In genomic region chr4:139669847-139670246, GRCm38 (mm10) we compare ENCODE assay signal across 9 mouse cellular contexts. TPM values are rescaled to one million over a fixed set of nuclear protein-coding genes. Genes with fewer than 3 reads are reported as not detected.
DNase-seq lines count a peak whose midpoint lies in the region; ATAC-seq and TF ChIP-seq lines count a peak whose summit lies in the region.
"Had no signal": no experiment of that assay in that cellular context is flagged by ENCODE, and none has a peak within 500 bp of the region (broad histone marks: within the 10 kb centered on the region; RNA-seq: fewer than 3 reads in every experiment).

No protein-coding gene starts in this region.

- H3K4me2 ChIP-seq in forebrain, embryonic 14.5 days (ENCODE audit: low read length): no peak overlapping the region
- H3K4me2 ChIP-seq in intestine, embryonic 16.5 days (ENCODE audit: low read depth, low read length): no peak overlapping the region
- no peak overlapping the region for H3K4me2 ChIP-seq in limb, embryonic 11.5 days (ENCODE audit: low read depth, severe bottlenecking)
- H3K4me2 ChIP-seq in neural tube, embryonic 11.5 days (ENCODE audit: low read depth): no peak overlapping the region

- H3K9me3 ChIP-seq in forebrain, embryonic 14.5 days (replicated peaks; ENCODE audit: control insufficient read depth, low read length): no peaks in the 10 kb centered on the region
- H3K9me3 ChIP-seq in intestine, embryonic 16.5 days (ENCODE audit: control insufficient read depth, low read length): no peaks in the 10 kb centered on the region
- H3K9me3 ChIP-seq in limb, embryonic 11.5 days (ENCODE audit: control insufficient read depth, low read length): no peaks in the 10 kb centered on the region
- no peaks in the 10 kb centered on the region; the same call in 1 of the 2 replicates for H3K9me3 ChIP-seq in neural tube, embryonic 11.5 days (ENCODE audit: control insufficient read depth, low read length)

- TF ChIP-seq CTCF in brain, embryonic 14.5 days (IDR thresholded peaks at IDR 0.05; ENCODE audit: borderline replicate concordance, extremely low read depth, insufficient read depth, insufficient read length): peak; percentile 96

- TF ChIP-seq POLR2A in brain, embryonic 14.5 days (IDR thresholded peaks at IDR 0.05; ENCODE audit: borderline replicate concordance, extremely low read depth, insufficient read depth, insufficient read length, poor library complexity, severe bottlenecking): no peak

- DNase-seq in urinary bladder, postnatal 14 days (ENCODE audit: low spot score): peak; percentile 47
- DNase-seq in urinary bladder, postnatal 10 days (ENCODE audit: low spot score): no peak
- peak; percentile 67 for DNase-seq in brain, embryonic 14.5 days (ENCODE audit: low read depth)
- DNase-seq in forebrain, embryonic 14.5 days (ENCODE audit: low spot score): peak; percentile 72
- DNase-seq in limb, embryonic 11.5 days (ENCODE audit: low spot score): peak; percentile 81
- peak; percentile 83 for DNase-seq in neural tube, embryonic 11.5 days (ENCODE audit: low spot score)
- peak; percentile 34 to 51 for DNase-seq in thymus, postnatal 36 days

- 30% methylated on average over 6 of the region's 6 CpGs for WGBS in forebrain, embryonic 14.5 days
- WGBS in intestine, embryonic 16.5 days: 12% methylated on average over 6 of the region's 6 CpGs
- WGBS in limb, embryonic 11.5 days: 17% methylated on average over 6 of the region's 6 CpGs
- WGBS in neural tube, embryonic 11.5 days: 18% methylated on average over 6 of the region's 6 CpGs

- no peak overlapping the region for H3K4me3 ChIP-seq in forebrain, embryonic 14.5 days (ENCODE audit: low read depth, low read length)
- no peak overlapping the region for H3K4me3 ChIP-seq in intestine, embryonic 16.5 days (ENCODE audit: low read length)
- H3K4me3 ChIP-seq in limb, embryonic 11.5 days (ENCODE audit: low read depth, low read length): no peak overlapping the region
- no peak overlapping the region for H3K4me3 ChIP-seq in neural tube, embryonic 11.5 days (ENCODE audit: low read depth, low read length)

- H3K27ac ChIP-seq in forebrain, embryonic 14.5 days (ENCODE audit: low read depth, low read length): no peak overlapping the region
- H3K27ac ChIP-seq in intestine, embryonic 16.5 days (ENCODE audit: low read length): no peak overlapping the region
- no peak overlapping the region for H3K27ac ChIP-seq in limb, embryonic 11.5 days (replicated peaks; ENCODE audit: low read depth, low read length)
- no peak overlapping the region for H3K27ac ChIP-seq in neural tube, embryonic 11.5 days (ENCODE audit: low read depth, low read length)

- ATAC-seq in forebrain, embryonic 14.5 days: peak; percentile 57; the same call in 1 of the 2 replicates
- peak; percentile 57; the same call in 1 of the 2 replicates for ATAC-seq in intestine, embryonic 16.5 days
- ATAC-seq in limb, embryonic 11.5 days (ENCODE audit: insufficient number of reproducible peaks, low FRiP score, low TSS enrichment, low read depth): no peak
- ATAC-seq in neural tube, embryonic 11.5 days (ENCODE audit: insufficient read depth, low FRiP score, low TSS enrichment): no peak

- H3K9ac ChIP-seq in forebrain, embryonic 14.5 days (ENCODE audit: low read length): no peak overlapping the region
- H3K9ac ChIP-seq in intestine, embryonic 16.5 days (ENCODE audit: low read depth, low read length): no peak overlapping the region
- no peak overlapping the region for H3K9ac ChIP-seq in limb, embryonic 11.5 days (ENCODE audit: low read length)
- no peak overlapping the region for H3K9ac ChIP-seq in neural tube, embryonic 11.5 days (ENCODE audit: low read length)

- no peaks in the 10 kb centered on the region for H3K27me3 ChIP-seq in forebrain, embryonic 14.5 days (replicated peaks; ENCODE audit: control insufficient read depth, insufficient read depth, low read length)
- H3K27me3 ChIP-seq in intestine, embryonic 16.5 days (replicated peaks; ENCODE audit: control insufficient read depth, insufficient read depth, low read length): no peaks in the 10 kb centered on the region
- H3K27me3 ChIP-seq in limb, embryonic 11.5 days (ENCODE audit: control insufficient read depth, insufficient read depth, low read length): no peaks in the 10 kb centered on the region
- H3K27me3 ChIP-seq in neural tube, embryonic 11.5 days (ENCODE audit: control insufficient read depth, insufficient read depth, low read length): no peaks in the 10 kb centered on the region

- no peaks in the 10 kb centered on the region for H3K4me1 ChIP-seq in forebrain, embryonic 14.5 days (ENCODE audit: control insufficient read depth, insufficient read depth, low read length)
- no peaks in the 10 kb centered on the region; the same call in 1 of the 2 replicates for H3K4me1 ChIP-seq in intestine, embryonic 16.5 days (ENCODE audit: control insufficient read depth, insufficient read depth, low read length)
- no peaks in the 10 kb centered on the region for H3K4me1 ChIP-seq in limb, embryonic 11.5 days (ENCODE audit: control insufficient read depth, insufficient read depth, low read length)
- H3K4me1 ChIP-seq in neural tube, embryonic 11.5 days (ENCODE audit: control insufficient read depth, insufficient read depth, low read length): no peaks in the 10 kb centered on the region

- no peaks in the 10 kb centered on the region for H3K36me3 ChIP-seq in forebrain, embryonic 14.5 days (ENCODE audit: control insufficient read depth, insufficient read depth, low read length)
- H3K36me3 ChIP-seq in intestine, embryonic 16.5 days (ENCODE audit: control insufficient read depth, insufficient read depth, low read length): no peaks in the 10 kb centered on the region
- H3K36me3 ChIP-seq in limb, embryonic 11.5 days (ENCODE audit: control insufficient read depth, insufficient read depth, low read length): no peaks in the 10 kb centered on the region
- H3K36me3 ChIP-seq in neural tube, embryonic 11.5 days (ENCODE audit: control insufficient read depth, insufficient read depth, low read length): no peaks in the 10 kb centered on the region

RNA-seq across cellular contexts. Expression of gene Tas1r2, which starts 16.5 kb away (rescaled TPM):
- polyA plus RNA-seq in brain, embryonic 14.5 days (2012; rRNA removed): 0.04 TPM in 1 of 2 replicates, not detected in the other
- not detected in 2 replicates for polyA plus RNA-seq in forebrain, embryonic 14.5 days (2014; fragmentation: Nextera tagmentation; extraction: Ambion mirVana)
- not detected in 2 replicates for polyA plus RNA-seq in intestine, embryonic 16.5 days (2015; fragmentation: Nextera tagmentation; extraction: Ambion mirVana)
- polyA plus RNA-seq in limb, embryonic 11.5 days (2014; fragmentation: Nextera tagmentation; extraction: Ambion mirVana): not detected in 2 replicates
- not detected in 2 replicates for polyA plus RNA-seq in neural tube, embryonic 11.5 days (2014; fragmentation: Nextera tagmentation; extraction: Ambion mirVana)
- polyA plus RNA-seq: heart, embryonic 14.5 days had no signal

RNA-seq across cellular contexts. Expression of gene Aldh4a1, which starts 47.2 kb away (rescaled TPM):
- polyA plus RNA-seq in brain, embryonic 14.5 days (2012; rRNA removed): 24.2 and 26.4 TPM in 2 replicates
- polyA plus RNA-seq in forebrain, embryonic 14.5 days (2014; fragmentation: Nextera tagmentation; extraction: Ambion mirVana): 18.6 and 21.6 TPM in 2 replicates
- 13.7 and 17.2 TPM in 2 replicates for polyA plus RNA-seq in intestine, embryonic 16.5 days (2015; fragmentation: Nextera tagmentation; extraction: Ambion mirVana)
- polyA plus RNA-seq in limb, embryonic 11.5 days (2014; fragmentation: Nextera tagmentation; extraction: Ambion mirVana): 15.4 and 17.0 TPM in 2 replicates
- 13.9 and 16.2 TPM in 2 replicates for polyA plus RNA-seq in neural tube, embryonic 11.5 days (2014; fragmentation: Nextera tagmentation; extraction: Ambion mirVana)

Comparison
In these comparisons a context has a peak if more than half of its experiments do, and no peak if none do; other contexts are left out.
1. ATAC-seq: peak in forebrain, embryonic 14.5 days (single experiment) and intestine, embryonic 16.5 days (single experiment); none in limb, embryonic 11.5 days (single experiment) and neural tube, embryonic 11.5 days (single experiment).